Mouse (Mus musculus) forebrain, embryonic 11.5 days (tissue): ENCODE measurements around the gene Triml2. TPM values are rescaled to one million over a fixed set of nuclear protein-coding genes. Genes with fewer than 3 reads are reported as not detected.

Experiments
- ATAC-seq: fragments of 200-750 bp; cut with Nextera tagmentation; replicated peaks from 2 replicates; pipeline ENCODE4 v1.8.0; 2017; ENCODE audit warnings: moderate TSS enrichment; ENCODE audit not compliant: low FRiP score
- DNase-seq: peaks from one replicate; pipeline ENCODE4 v3.0.0-alpha.2; 2017; ENCODE audit warnings: low spot score
- H3K27ac ChIP-seq: fragments of 300-500 bp; sonication (generic); 2 replicates; pipeline ENCODE4 v1.5.1; 2014; ENCODE audit warnings: low read depth, low read length
- H3K27me3 ChIP-seq: fragments of 300-500 bp; sonication (generic); 2 replicates; pipeline ENCODE4 v1.6.1; 2014; ENCODE audit warnings: mild to moderate bottlenecking, low read length, mixed read lengths; ENCODE audit not compliant: control insufficient read depth, insufficient read depth
- H3K36me3 ChIP-seq: fragments of 300-500 bp; sonication (generic); 2 replicates; pipeline ENCODE4 v1.6.1; 2014; ENCODE audit warnings: mild to moderate bottlenecking, low read length, moderate library complexity, mixed read lengths; ENCODE audit not compliant: control insufficient read depth, insufficient read depth
- H3K4me1 ChIP-seq: fragments of 300-500 bp; sonication (generic); replicated peaks from 2 replicates; pipeline ENCODE4 v1.6.1; 2014; ENCODE audit warnings: low read length, mixed read lengths; ENCODE audit not compliant: control insufficient read depth, insufficient read depth
- H3K4me2 ChIP-seq: fragments of 300-500 bp; sonication (generic); 2 replicates; pipeline ENCODE4 v1.6.1; 2014; ENCODE audit warnings: low read depth, mild to moderate bottlenecking, low read length, moderate library complexity, mixed read lengths; ENCODE audit not compliant: severe bottlenecking
- H3K4me3 ChIP-seq: fragments of 300-500 bp; sonication (generic); 2 replicates; pipeline ENCODE4 v1.5.1; 2014; ENCODE audit warnings: low read depth, low read length
- H3K9ac ChIP-seq: fragments of 300-500 bp; sonication (generic); 2 replicates; pipeline ENCODE4 v1.6.1; 2014; ENCODE audit warnings: low read length
- H3K9me3 ChIP-seq: fragments of 300-500 bp; sonication (generic); 2 replicates; pipeline ENCODE4 v1.6.1; 2016; ENCODE audit warnings: low read length, mixed read lengths; ENCODE audit not compliant: control insufficient read depth
- WGBS: fragments of 180-500 bp; shearing (Covaris S2); extraction: QIAGEN DNeasy Blood & Tissue Kit; methylation state at CpG from one replicate; pipeline ENCODE4 v1.1.7; 2014; 5-methylcytosine and 5-hydroxymethylcytosine counted together
- polyA plus RNA-seq: library from polyadenylated mRNA; unstranded; fragments of >200 nt; fragmentation: Nextera tagmentation; extraction: Ambion mirVana; gene quantifications from 2 replicates; pipeline ENCODE4 v1.2.1, GENCODE M21; 2014

Gene Triml2
- polyA plus RNA-seq, result not detected in 2 replicates

GRCm38 (mm10) chr8:43180054-43180690 lies at the start of gene Triml2:
Gene Triml2, plus strand, starts transcription at chr8:43180541.
- H3K4me2 ChIP-seq, result no peak within 1 kb of the TSS
- 95% methylated on average over 13 of the region's 13 CpGs for WGBS
- no peak within 1 kb of the TSS for H3K4me3 ChIP-seq
- no peak for ATAC-seq
- DNase-seq, result no peak
- H3K27me3 ChIP-seq, result no peaks in the 10 kb centered on the region
- H3K36me3 ChIP-seq, result no peaks in the 10 kb centered on the region
- H3K9ac ChIP-seq, result no peak within 1 kb of the TSS
- no peaks in the 10 kb centered on the region for H3K4me1 ChIP-seq
- H3K9me3 ChIP-seq, result no peaks in the 10 kb centered on the region
- H3K27ac ChIP-seq, result no peak within 1 kb of the TSS

DNA sequence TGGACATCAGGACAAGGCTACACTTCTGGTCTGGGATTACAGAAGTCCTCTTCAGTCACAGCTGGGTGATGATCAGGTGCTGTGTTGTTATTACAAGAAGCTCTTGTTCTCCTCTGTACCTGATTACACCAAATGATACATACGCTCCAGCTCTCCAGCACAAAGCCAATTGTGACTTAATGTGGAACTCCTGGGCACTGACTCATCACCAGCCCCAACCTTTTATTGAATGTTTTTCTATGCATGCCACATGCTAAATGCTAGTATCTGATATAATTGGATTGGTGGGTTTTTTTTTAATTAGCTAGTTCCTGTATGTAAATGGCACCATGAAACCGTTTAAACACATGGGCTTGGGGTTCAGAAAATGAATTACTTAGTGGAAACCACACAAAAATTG lies 39.0 kb upstream of the Triml2 start, which contains the start of gene Triml1:
Triml1 (minus strand) TSS at position 101 of the 400 bp plus-strand sequence.
- Histone ChIP-seq H3K4me1 (no peaks in the 10 kb centered on the region), H3K4me3 (no peak within 1 kb of the TSS), H3K9me3 (no peaks in the 10 kb centered on the region), H3K4me2 (no peak within 1 kb of the TSS), H3K27ac (no peak within 1 kb of the TSS), H3K9ac (no peak within 1 kb of the TSS), H3K36me3 (no peaks in the 10 kb centered on the region), H3K27me3 (no peaks in the 10 kb centered on the region)
- ATAC-seq, result no peak
- DNase-seq, result no peak
- WGBS, result 86% methylated on average over 2 of the region's 2 CpGs

DNA sequence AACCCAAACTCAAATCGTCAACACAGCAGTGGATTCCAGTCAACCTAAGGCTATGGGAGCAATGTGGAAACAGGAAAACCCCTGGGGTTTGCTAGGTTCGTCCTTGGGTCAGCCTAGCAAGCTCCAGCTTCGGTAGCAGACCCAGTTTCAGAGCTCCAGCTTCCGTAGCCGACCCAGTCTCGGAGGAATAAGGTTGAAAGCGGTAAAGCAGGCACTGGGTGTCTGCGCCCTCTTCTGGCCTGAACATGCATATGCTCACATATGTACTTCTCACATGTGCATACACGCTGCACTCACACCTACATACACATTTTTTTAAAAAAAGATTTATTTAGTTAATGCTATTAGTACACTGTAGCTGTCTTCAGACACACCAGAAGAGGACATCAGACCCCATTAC lies 31.0 kb upstream of the Triml2 start:
- ATAC-seq, result no peak
- WGBS, result 88% methylated on average over 9 of the region's 9 CpGs

DNA sequence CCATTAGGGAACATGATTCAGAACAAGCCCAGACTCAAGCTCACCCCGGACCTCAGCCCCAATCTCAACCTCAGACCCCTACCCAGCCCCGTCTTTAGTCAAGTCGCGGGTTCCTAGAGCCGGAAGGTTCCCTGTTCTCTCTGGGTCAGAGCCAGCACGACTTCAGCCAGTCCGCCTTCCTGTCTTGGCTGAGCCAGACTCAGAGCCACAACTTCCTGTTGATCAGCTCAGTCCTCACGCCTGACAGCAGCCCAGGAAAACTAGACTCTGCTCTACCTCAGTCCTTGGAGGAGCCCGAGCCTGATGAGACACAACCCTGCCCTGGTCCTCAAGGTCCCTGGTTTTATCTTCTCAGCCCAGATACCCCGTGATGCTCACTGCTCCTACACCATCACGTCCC lies 17.1 kb upstream of the Triml2 start:
- DNase-seq, result no peak

More for the DNA sequence above, 31.0 kb upstream of the Triml2 start:
- H3K4me2 ChIP-seq, result no peak overlapping the region
- no peaks in the 10 kb centered on the region for H3K36me3 ChIP-seq
- no peak overlapping the region for H3K4me3 ChIP-seq
- H3K27me3 ChIP-seq, result no peaks in the 10 kb centered on the region
- no peaks in the 10 kb centered on the region for H3K9me3 ChIP-seq
- no peaks in the 10 kb centered on the region for H3K4me1 ChIP-seq
- H3K9ac ChIP-seq, result no peak overlapping the region
- no peak overlapping the region for H3K27ac ChIP-seq
- no peak for DNase-seq

DNA sequence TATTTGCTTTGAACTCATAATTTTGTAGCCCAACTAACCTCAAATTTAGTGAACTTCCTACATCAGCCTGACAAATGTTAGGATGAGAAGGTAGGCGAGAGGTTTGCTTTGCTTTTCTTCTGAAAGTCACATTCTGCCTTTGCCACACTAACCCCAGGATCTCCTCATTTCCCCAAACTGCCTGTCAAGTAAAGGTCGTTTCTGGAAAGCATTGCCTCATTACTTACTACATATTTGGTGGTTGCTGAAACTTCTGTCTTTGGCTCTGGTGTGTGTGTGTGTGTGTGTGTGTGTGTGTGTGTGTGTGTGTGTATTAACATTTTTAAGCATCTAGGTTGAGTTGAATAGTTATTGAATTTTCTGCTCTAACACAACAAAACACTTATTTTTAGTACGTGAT lies 15.9 kb upstream of the Triml2 start:
- H3K4me3 ChIP-seq, result no peak overlapping the region
- WGBS, result 89% methylated on average over 3 of the region's 3 CpGs
- no peak overlapping the region for H3K9ac ChIP-seq
- no peaks in the 10 kb centered on the region for H3K27me3 ChIP-seq
- H3K9me3 ChIP-seq, result no peaks in the 10 kb centered on the region
- H3K4me1 ChIP-seq, result no peaks in the 10 kb centered on the region
- no peak overlapping the region for H3K4me2 ChIP-seq
- H3K27ac ChIP-seq, result no peak overlapping the region
- no peaks in the 10 kb centered on the region for H3K36me3 ChIP-seq
- no peak for ATAC-seq
- DNase-seq, result no peak

More for the DNA sequence above, 17.1 kb upstream of the Triml2 start:
- Histone ChIP-seq H3K4me1 (no peaks in the 10 kb centered on the region), H3K9me3 (no peaks in the 10 kb centered on the region), H3K36me3 (no peaks in the 10 kb centered on the region), H3K4me2 (no peak overlapping the region), H3K27ac (no peak overlapping the region), H3K9ac (no peak overlapping the region), H3K27me3 (no peaks in the 10 kb centered on the region), H3K4me3 (no peak overlapping the region)
- 90% methylated on average over 11 of the region's 11 CpGs for WGBS
- no peak for ATAC-seq

GRCm38 (mm10) chr8:43168083-43168482 lies 12.3 kb upstream of the Triml2 start:
- Histone ChIP-seq H3K27me3 (no peaks in the 10 kb centered on the region), H3K4me2 (no peak overlapping the region), H3K4me3 (no peak overlapping the region), H3K27ac (no peak overlapping the region), H3K4me1 (no peaks in the 10 kb centered on the region), H3K36me3 (no peaks in the 10 kb centered on the region), H3K9me3 (no peaks in the 10 kb centered on the region), H3K9ac (no peak overlapping the region)
- no peak for DNase-seq
- ATAC-seq, result no peak
- WGBS, result 94% methylated on average over 4 of the region's 4 CpGs

DNA sequence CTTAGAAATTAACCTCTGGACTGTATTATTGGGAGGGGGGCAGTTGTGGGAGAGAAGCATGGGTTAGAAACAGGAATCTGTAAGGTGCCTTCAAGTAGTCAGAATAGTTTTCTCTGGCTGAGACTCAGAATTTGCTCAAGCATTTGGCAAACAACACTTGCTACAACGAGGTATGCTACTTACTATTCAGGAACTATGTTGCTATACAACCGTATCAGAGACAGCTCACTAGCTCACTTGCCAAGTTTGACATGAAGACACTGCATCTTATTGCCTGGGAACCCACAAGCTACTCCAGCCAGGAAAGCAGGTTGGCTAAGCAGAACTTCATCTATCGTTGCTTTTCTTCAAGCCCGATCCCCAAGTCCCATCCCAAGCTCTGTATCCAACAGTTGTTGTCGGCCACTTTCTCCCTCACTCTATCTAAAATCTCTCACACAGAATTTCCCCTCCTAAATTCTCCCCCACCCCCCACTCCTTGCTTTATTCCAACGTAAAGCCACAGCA lies 11.0 kb upstream of the Triml2 start:
- DNase-seq, result no peak
- WGBS, result 92% methylated on average over 6 of the region's 6 CpGs

GRCm38 (mm10) chr8:43176766-43177486 lies 3.4 kb upstream of the Triml2 start:
- Histone ChIP-seq H3K4me3 (no peak overlapping the region), H3K9ac (no peak overlapping the region), H3K4me1 (no peaks in the 10 kb centered on the region), H3K4me2 (no peak overlapping the region), H3K27ac (no peak overlapping the region), H3K36me3 (no peaks in the 10 kb centered on the region), H3K27me3 (no peaks in the 10 kb centered on the region), H3K9me3 (no peaks in the 10 kb centered on the region)
- 89% methylated on average over 6 of the region's 6 CpGs for WGBS
- DNase-seq (no peak), ATAC-seq (no peak)

More for the DNA sequence above, 11.0 kb upstream of the Triml2 start:
- no peak overlapping the region for H3K9ac ChIP-seq
- no peak overlapping the region for H3K27ac ChIP-seq
- no peaks in the 10 kb centered on the region for H3K9me3 ChIP-seq
- H3K36me3 ChIP-seq, result no peaks in the 10 kb centered on the region
- no peak overlapping the region for H3K4me3 ChIP-seq
- no peaks in the 10 kb centered on the region for H3K27me3 ChIP-seq
- H3K4me1 ChIP-seq, result no peaks in the 10 kb centered on the region
- no peak for ATAC-seq
- no peak overlapping the region for H3K4me2 ChIP-seq
